Mouse (Mus musculus): ENCODE measurements around the gene Trnp1.

The Trnp1 gene

DNA sequence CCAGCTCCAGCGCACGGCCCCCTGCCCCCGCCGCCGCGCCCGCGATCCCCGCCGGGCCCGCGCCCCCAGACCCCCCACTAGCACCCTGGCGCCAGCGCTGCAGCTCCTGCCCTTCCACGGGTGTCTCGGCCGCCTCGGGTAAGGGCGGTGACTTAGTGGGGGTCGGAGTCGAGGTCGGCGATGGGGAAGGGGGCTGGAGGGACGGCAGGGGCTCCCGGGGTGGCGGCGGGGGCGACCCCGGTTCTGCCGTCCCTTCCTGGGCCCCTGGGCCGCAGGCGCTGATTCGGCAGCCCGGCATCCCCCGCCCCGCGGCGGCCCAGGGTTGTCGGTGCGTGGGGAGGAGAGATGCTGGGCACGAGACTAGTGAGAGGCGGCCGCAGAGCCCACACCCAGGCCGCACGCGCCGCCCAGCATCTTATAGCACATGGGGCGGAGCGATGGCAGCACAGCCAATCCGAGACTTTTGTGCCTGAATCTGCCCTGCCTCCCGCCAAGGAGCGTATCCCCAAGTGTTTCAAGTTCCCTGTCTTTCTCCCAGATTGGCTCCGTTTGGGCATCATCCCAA, at the start of gene Trnp1:
Trnp1 (minus strand) TSS at position 391 of the 565 bp plus-strand sequence.
- in situ Hi-C loops (cut with MboI, MseI) = no loop called here

DNA sequence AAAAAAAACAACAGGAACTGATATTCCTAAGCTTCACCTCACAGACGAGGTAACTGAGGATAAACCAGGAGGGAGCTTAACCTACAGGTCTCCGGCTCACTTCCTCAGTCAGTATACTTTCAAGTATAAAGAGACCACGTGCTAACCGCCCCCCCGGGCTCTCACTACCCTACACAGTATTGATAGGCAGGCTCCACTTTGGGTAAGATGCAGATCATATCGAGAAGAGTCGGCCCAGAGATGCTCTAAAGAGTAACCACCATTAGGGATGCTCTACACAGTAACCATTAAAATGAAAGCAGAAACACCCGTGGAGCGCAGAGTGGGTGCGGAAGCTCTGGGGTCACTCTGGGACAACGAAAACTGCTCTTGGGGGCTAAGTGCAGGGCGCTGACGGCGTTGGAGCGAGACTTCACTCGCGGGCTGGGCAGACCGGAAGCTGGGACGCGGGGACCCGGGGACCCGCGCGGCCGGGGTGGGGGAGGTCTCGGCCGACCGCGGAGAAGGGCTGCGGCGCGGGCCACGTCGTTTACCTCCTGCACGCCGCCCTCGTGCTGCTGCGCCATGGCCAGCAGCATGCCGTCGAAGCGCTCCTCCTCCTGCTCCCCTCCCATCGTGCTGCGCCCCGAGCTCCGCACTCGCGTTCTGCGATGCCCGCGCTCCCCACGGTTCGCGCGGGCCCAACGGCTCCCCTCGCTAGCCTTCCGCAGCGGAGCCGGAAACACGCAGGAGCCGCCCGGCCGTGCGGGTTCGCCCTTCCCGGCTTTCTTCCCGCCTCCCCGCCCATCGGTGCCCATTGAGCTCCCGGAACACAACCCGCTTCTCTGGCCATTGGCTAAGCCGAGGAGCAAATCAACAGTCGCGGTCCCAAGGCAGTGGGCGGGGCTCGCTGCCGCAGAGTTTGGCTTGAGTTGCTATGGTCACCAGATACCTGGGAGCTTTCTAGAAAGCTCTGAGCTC, 47.2 kb upstream of the Trnp1 start, which contains the start of gene Nudc:
Nudc (minus strand) TSS at position 725 of the 960 bp plus-strand sequence.
- in situ Hi-C loops (cut with MboI, MseI) = no loop called here

DNA sequence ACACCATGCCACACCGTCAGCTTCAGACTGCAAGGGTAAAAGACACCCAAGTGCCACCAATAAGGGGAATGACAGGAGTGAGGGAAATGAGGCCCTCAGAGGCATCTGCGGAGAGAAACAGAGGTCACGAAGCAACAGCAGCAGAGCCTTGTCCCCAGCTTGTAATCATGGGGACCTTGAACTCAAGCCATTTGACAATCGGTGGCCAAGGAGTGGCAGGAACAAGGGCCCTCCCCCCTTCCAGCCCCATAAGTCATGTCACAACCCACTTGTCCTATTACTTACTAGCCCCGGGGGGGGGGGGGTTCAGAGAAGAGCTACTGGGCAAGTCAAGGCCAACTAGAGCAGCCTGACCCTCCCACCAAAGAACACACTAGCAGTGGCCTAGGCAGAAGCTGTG, 38.3 kb upstream of the Trnp1 start:
- in situ Hi-C loops (cut with MboI, MseI) = no loop called here

DNA sequence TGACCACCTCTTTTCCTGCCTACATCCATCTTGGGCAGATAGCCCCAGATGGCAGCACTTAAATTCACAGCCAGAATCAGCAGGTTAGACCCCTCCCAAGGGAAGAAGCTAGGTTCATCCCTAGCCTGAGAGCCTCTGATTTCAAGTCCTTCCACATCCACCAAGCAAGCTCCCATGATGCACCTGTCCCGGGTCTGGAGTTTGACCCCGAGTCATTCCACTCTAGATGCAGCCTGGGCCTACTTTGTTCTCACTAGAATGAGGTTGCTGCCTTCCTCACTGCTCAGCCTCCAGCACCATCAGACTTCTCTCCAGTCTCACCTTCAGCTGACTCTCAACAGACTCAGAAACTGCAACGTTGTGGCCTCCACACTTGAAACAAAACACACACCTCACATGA, 37.7 kb upstream of the Trnp1 start:
- in situ Hi-C loops (cut with MboI, MseI) = no loop called here

DNA sequence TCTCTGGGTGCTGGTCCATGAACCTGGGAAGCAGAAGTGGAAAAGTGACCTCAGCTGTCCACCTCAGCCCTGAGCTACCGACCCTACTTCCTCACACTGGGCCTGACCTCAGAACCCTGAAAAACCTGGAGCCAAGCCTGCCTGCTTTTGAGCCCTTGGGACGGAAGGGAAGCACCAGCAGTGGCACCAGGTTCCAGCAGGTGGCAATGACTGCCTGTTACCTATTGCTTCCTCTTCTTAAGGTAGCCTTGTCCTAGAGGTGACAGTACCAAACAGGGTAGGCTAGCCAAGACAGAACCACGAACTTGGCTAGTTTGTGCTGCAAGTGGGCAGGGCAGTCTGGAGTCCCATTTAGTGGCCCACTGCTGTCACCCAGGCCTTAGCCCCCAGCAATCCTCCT, 34.4 kb upstream of the Trnp1 start:
- in situ Hi-C loops (cut with MboI, MseI) = no loop called here

DNA sequence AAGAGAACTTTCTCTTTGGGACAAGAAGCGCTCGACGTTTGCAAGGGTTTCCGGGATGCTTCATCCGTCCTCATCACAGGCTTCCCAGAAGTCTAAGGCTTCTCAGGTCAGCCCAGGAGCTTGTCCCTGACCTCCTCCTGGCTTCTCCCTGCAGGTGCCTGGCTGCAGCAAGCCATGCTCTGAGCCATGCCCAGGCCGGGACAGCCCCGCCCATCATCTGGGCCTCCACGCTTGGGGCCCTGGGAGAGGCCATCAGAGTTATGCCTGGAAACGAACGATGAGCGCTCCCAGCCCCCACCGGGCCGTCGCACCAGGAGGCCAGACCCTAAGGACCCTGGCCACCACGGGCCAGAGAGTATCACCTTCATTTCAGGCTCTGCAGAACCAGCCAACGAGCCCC, 29.4 kb upstream of the Trnp1 start:
- in situ Hi-C loops (cut with MboI, MseI) = no loop called here

DNA sequence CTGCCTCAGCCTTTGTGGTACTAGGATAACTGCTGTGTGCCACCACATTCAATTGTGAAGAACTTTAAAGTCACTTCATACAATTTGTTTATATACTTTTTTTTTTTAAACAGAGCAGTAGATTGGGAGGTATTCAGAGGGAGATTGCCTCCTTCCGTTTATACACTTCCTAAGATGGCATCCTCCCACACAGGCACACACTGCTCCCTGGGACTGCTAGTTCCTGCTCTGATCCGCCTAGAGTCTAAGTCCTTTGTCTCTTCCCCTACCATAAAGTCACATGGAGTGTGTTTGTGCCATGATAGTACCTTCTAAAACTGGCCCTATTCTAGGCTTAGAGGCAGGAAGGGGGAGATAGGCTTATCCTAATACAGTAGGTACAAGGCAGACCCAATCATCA, 23.2 kb upstream of the Trnp1 start:
- in situ Hi-C loops (cut with MboI, MseI) = no loop called here

DNA sequence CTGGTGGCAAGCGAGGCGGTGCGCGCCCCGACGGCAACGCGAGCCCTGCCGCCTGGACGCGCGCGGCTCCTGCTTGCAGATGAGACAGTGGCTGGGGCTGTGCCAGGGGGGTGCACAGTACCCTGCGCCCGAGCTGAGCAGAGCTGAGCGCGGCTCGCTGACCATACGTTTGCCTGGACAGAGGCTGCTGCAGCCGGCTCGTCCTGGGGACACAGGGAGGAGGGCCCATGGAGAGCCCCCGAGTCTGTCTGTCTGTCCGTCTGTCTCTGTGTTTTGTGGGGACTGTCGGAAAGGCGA, 21.0 kb upstream of the Trnp1 start:
- in situ Hi-C loops (cut with MboI, MseI) = no loop called here

DNA sequence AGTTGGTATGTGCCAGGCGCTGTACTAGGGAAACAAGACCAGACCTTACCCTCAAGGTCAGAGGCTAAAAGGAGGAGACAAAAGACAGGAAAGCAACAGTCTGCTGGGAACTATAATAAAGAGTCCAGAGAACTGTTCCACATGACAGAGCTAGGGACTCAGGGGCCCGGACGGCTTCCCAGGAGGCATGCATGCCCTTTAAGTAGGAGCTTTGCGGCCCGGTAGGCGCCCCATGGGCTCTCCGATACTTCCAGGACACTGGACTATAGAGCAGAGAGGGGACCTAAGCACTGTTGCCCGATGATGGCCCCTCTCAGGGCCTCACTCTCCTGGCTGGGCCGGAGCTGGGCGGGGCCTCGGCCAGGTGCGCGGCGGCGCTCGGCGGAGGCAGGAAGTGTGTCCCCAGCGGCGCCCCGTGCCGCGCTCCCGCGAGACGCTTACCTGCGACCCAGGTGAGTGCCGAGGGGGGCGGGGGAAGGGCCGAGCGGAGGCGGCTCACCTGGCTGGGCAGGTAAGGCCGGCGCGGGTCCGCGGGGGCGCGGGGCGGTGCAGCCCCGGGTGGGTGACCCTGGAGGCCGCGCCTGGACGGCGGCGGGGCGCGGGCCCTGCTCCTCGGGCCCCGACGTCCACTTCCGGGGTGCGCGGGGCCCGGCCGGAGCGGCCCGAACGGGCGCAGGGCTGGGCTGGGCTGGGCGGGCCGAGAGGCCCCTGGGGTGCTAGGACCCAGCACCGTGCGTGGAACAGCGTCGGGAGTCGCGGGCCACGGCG, 20.4 kb upstream of the Trnp1 start, which contains the start of gene Kdf1:
Kdf1 (plus strand) TSS at position 363 of the 768 bp plus-strand sequence.
- in situ Hi-C loops (cut with MboI, MseI) = no loop called here

DNA sequence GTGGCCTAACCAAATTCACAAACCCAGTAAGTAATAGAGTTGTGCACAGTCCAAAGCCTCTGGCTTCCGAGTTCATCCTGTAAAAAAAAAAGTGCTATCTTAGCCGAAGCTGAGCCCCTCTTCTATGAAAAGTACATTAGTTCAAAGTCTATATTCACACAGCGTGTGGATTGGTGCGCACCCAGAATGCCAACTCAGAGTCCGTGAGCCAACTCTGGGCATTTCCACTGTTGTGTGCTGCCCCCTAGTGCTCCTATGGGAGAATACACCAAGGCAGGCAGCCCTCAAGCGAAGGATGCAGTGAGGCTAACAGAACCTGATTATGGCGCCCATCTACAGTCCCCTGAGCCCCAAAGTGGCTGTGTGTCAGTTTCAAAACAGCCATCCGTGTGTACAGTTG, 14.6 kb upstream of the Trnp1 start:
- in situ Hi-C loops (cut with MboI, MseI) = loop anchor here (5.0 kb wide), 1 partner anchor 41 kb away; no protein-coding TSS in a partner anchor

DNA sequence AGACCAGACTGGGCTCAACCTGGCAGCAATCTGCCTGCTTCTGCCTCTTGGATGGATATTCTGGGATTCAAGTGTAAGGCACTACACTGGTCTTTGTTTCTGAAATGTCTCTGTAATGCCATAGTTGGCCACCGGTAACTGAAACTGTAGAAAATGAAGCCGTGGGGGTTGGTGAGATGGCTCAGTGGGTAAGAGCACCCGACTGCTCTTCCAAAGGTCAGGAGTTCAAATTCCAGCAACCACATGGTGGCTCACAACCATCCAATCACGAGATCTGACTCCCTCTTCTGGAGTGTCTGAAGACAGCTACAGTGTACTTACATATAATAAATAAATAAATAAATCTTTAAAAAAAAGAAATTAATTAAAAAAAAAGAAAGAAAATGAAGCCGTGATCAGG, 14.2 kb upstream of the Trnp1 start:
- in situ Hi-C loops (cut with MboI, MseI) = loop anchor here (5.0 kb wide), 1 partner anchor 40 kb away; no protein-coding TSS in a partner anchor

DNA sequence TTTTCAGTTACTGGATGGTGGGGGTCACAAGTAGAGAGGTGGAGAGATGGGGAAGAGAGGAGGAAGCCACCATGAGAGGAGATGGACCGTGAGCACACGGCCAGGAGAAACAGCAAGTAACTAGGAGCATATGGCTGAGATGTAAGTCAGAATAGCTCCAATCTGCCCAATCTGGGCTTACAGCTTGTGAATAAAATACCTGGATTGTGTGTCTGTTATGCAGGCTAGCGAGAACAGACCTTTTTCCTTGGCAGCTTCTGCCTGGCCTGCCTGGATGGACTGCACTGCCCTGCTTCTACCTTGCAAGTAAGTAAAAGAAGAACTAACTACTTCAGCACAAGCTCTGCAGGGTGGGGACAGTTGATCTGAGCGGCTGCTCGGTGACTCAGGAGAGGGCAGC, 12.7 kb upstream of the Trnp1 start:
- in situ Hi-C loops (cut with MboI, MseI) = loop anchor here (5.0 kb wide), 1 partner anchor 39 kb away; no protein-coding TSS in a partner anchor

DNA sequence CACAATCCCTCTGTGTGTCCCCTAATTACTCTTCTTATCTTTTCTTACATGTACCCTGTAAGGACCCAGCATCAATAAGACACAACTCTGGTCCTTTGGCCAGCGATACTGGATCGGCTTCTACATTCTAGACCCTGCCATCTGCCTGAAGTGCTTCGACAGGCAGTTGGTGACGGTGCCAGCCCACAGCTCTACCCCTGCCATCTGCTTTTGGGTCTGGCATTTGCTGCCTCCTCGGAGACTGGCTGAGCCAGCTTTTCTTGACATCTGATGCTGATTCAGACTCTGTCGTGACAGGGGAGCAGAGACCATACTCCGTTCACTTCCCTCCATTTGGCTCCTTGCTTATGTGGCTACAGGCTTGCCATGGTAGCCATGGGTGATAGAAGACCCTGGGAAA, 10.6 kb upstream of the Trnp1 start:
- in situ Hi-C loops (cut with MboI, MseI) = loop anchor here (5.0 kb wide), 1 partner anchor 82 kb away; no protein-coding TSS in a partner anchor

DNA sequence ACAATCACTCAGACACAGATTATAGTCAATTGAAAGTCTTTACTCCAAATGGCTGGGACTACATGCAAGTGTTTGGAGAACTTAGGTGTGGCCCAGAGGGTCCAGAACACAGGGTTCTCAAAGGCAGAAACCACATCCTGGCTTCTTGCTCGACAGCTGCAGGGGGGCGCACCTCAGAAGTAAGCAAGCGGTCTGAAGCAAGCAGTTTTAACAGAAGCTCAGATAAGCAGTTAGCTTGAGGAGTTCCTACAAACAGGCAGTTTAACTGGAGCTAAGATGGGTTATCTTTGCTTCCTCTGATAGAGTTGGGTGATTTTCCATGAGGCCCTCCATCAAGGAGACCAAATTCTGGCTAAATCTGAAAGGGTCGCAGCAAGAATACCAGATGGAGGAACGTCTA, 8.2 kb upstream of the Trnp1 start:
- in situ Hi-C loops (cut with MboI, MseI) = loop anchor here (5.0 kb wide), 1 partner anchor 79 kb away; no protein-coding TSS in a partner anchor

DNA sequence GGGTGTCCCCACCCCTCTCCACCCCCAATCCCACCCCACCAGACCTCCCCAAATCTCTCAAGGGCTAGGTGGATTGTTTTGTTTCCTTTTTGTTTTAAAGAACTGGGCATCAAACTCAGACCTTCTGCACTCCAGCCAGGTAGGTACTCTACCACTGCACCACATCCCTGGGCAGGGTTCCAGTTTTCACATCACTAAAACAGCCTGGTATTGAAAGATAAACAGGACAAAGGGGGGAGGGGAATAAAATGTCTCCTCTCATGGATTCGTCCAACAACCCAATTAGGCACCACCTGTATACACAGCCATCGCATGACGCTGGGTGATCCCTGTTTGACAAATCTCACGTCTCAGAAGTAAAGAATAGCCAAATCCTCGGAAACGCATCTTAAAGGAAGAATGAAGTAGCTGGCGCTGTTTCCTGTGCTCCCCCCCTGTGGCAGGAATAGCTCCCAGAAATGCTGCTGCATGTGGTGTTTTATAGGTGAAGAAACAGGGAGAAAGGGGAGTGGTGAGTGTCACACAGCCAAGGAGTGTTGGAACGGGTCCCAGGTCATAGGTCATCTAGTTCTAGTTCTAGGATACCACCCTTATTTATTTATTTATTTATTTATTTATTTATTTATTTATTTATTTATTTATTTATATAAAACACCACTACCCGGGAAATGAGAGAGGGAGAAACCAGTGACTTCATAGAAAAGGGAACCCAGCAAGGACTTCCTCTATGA, 6.6 kb upstream of the Trnp1 start:
- in situ Hi-C loops (cut with MboI, MseI) = loop anchor here (5.0 kb wide), 1 partner anchor 78 kb away; no protein-coding TSS in a partner anchor

DNA sequence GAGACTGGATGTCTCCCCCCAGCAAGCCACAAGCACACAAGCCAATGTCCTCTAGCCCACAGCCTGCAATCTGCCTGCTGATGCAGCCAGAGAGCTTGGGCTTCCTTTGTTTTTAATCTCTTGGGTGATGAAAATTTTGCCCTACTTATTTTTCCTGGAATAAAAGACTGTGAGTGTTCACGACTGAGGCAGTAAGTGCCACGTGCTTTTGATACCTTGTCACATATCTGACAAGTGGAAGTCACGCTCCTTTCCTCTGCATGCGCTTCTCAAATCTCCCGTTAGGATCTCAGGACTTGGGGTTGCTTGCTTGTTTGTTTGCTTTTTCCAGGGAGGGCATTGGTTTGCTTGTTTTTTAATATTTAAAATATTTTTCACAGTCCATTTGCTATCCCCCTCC, 6.0 kb upstream of the Trnp1 start:
- in situ Hi-C loops (cut with MboI, MseI) = no loop called here

DNA sequence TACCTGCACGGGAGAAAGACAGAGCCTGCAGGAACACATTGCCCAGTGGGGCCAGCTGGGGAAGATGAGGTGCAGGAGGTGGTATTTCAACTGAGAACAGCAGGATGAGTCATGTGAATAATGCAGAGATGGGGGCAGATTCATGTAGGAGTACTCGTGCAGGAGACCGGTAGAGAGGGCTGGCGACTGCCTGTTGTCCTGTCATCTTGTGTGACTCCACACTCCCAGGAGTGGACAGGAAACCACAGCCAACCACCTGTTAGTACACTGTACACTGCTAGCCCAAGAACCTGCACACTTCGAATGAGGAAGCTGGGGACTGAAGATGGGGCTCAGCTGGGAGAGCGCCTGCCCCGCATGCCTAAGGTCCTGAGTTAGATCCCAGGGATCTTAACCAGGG, 3.2 kb upstream of the Trnp1 start:
- in situ Hi-C loops (cut with MboI, MseI) = no loop called here

DNA sequence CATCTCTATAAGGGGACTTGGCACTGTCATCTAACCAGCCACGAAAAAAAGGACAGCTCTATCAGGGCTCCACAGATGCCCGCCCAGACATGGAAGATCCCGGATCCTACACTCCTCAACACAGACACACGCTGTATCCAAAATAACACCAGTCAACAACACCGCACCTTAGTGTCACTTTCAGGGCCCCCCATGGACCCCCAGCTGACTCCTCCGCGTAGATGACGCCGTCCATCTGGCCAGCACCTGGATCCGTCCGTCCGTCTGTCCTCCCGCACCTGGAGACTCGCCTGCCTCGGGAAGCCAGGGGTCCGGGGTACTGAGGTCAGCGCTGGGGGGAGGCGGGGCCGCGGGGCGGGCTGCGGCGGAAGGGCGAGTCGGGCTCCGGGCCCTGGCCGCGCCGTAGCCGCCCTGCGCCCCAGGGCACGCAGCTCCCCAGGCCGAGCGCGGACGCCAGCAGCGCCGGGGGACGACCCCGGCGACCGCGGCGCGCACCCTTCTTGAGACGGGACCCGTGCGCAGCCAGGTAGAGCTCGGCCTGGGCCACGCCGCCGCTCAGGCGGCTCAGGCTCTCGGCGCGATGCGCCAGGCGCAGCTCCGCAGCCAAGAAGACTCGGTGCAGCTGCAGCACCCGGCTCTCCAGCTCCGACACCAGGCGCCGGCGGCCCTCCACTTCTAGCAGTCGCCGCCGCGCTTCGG, 740 bp downstream of the Trnp1 start:
- in situ Hi-C loops (cut with MboI, MseI) = no loop called here

DNA sequence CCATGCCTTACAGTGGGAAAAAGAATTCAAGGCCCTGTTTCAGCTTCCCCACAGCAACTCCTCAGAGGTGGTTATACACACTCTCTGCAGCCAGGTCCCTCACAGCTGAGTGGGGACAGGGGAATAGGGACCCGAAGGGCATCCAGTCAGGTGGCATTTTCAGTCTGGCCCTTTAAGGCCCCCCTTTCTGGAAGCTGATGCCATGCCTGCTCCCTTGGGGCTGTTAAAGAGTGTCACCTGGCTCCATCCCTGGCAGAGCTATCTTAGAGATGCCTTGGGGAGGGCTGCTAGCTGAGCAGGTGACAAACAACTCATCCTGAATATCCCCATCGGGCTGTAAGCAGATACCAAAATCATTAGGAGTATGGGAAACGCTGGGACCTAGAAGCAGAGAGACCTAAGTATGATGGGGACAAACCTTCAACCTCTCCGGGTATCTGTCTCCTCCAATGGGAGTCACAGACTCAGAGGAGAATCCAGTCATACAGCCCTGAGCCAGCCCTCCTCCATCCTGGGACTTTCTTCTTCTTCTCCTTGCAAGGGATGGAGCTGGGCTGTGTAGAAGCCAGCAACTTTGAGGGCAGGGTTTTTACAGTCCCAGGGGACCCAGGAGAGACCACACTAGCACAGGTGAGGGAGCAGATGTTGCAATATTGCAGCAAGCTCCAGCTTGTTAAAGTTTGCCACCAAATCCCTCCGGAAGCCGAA, 1.5 kb downstream of the Trnp1 start:
- in situ Hi-C loops (cut with MboI, MseI) = no loop called here

DNA sequence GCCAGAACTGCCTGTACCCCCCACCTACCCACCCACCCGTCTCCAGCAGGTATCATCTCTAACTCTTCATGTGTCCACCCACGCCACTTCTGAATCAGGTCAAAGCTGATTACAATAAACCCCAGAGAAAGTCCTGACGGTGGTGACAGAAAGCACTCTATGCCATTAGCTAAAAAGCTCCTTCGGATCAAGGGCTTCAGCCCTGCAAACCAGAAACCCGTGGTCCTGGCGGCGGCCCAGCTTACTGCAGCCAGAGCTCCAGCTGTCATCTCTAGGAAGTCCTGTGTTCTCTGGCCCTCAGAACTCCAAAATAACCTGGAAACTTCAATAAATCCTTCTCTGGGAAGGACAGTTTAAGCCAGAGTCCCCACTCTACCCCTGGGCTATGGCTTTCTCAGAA, 2.6 kb downstream of the Trnp1 start:
- in situ Hi-C loops (cut with MboI, MseI) = no loop called here

Data from regulatory T cell (primary cell).